Mouse (Mus musculus) forebrain, embryonic 11.5 days (tissue): ENCODE data around the gene Hnrnph3. TPM values are rescaled to one million over a fixed set of nuclear protein-coding genes. Genes with fewer than 3 reads are reported as not detected.
A peak's percentile ranks its signal among the peaks of the same experiment; 100 is the strongest.

Experiments
- ATAC-seq: fragments of 200-750 bp; cut with Nextera tagmentation; replicated peaks from 2 replicates; pipeline ENCODE4 v1.8.0; 2017; ENCODE audit warnings: moderate TSS enrichment; ENCODE audit not compliant: low FRiP score
- DNase-seq: peaks from one replicate; pipeline ENCODE4 v3.0.0-alpha.2; 2017; ENCODE audit warnings: low spot score
- H3K27ac ChIP-seq: fragments of 300-500 bp; sonication (generic); 2 replicates; pipeline ENCODE4 v1.5.1; 2014; ENCODE audit warnings: low read depth, low read length
- H3K27me3 ChIP-seq: fragments of 300-500 bp; sonication (generic); 2 replicates; pipeline ENCODE4 v1.6.1; 2014; ENCODE audit warnings: mild to moderate bottlenecking, low read length, mixed read lengths; ENCODE audit not compliant: control insufficient read depth, insufficient read depth
- H3K36me3 ChIP-seq: fragments of 300-500 bp; sonication (generic); 2 replicates; pipeline ENCODE4 v1.6.1; 2014; ENCODE audit warnings: mild to moderate bottlenecking, low read length, moderate library complexity, mixed read lengths; ENCODE audit not compliant: control insufficient read depth, insufficient read depth
- H3K4me1 ChIP-seq: fragments of 300-500 bp; sonication (generic); replicated peaks from 2 replicates; pipeline ENCODE4 v1.6.1; 2014; ENCODE audit warnings: low read length, mixed read lengths; ENCODE audit not compliant: control insufficient read depth, insufficient read depth
- H3K4me2 ChIP-seq: fragments of 300-500 bp; sonication (generic); 2 replicates; pipeline ENCODE4 v1.6.1; 2014; ENCODE audit warnings: low read depth, mild to moderate bottlenecking, low read length, moderate library complexity, mixed read lengths; ENCODE audit not compliant: severe bottlenecking
- H3K4me3 ChIP-seq: fragments of 300-500 bp; sonication (generic); 2 replicates; pipeline ENCODE4 v1.5.1; 2014; ENCODE audit warnings: low read depth, low read length
- H3K9ac ChIP-seq: fragments of 300-500 bp; sonication (generic); 2 replicates; pipeline ENCODE4 v1.6.1; 2014; ENCODE audit warnings: low read length
- H3K9me3 ChIP-seq: fragments of 300-500 bp; sonication (generic); 2 replicates; pipeline ENCODE4 v1.6.1; 2016; ENCODE audit warnings: low read length, mixed read lengths; ENCODE audit not compliant: control insufficient read depth
- WGBS: fragments of 180-500 bp; shearing (Covaris S2); extraction: QIAGEN DNeasy Blood & Tissue Kit; methylation state at CpG from one replicate; pipeline ENCODE4 v1.1.7; 2014; 5-methylcytosine and 5-hydroxymethylcytosine counted together
- polyA plus RNA-seq: library from polyadenylated mRNA; unstranded; fragments of >200 nt; fragmentation: Nextera tagmentation; extraction: Ambion mirVana; gene quantifications from 2 replicates; pipeline ENCODE4 v1.2.1, GENCODE M21; 2014

Gene Hnrnph3
- polyA plus RNA-seq, 1 experiment from 2014 or later = 161 TPM

DNA sequence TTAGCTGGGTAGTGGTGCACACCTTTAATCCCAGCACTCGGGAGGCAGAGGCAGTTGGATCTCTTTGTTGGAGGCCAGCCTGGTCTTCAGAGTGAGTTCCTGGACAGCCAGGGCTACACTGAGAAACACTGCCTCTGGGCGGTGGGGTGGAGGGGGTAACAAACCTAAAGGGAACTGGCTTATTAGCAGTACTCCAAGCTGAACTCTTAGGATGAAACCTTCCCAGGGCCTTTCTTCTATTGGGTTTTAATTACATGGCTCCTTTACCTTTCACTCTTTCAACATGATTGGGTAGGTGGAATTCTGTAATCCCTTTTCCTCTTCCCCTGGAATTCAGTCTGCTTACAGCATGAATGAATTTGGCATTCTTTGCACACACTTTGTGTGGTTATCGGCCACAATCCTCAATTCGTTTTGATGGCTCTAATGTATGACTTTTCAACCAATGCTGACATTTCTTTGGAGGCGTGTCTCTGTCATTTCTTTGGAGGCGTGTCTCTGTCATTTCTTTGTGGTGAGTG lies 1.5 kb upstream of the Hnrnph3 start:
- ATAC-seq = 0 out of 2 replicates have a peak, but pooled peaks have one; percentile 4
- H3K27me3 ChIP-seq = no peaks in the 10 kb centered on the region
- H3K4me3 ChIP-seq = peak overlapping the region; percentile 63; the same call in 1 of the 2 replicates
- peaks cover 11% of the 10 kb centered on the region for H3K4me1 ChIP-seq
- DNase-seq = peak; percentile 81
- 10% methylated on average over 6 of the region's 6 CpGs for WGBS
- no peaks in the 10 kb centered on the region for H3K36me3 ChIP-seq
- H3K4me2 ChIP-seq = peak overlapping the region; percentile 88
- H3K9me3 ChIP-seq = no peaks in the 10 kb centered on the region
- peak overlapping the region; percentile 100 for H3K27ac ChIP-seq
- peak overlapping the region; percentile 89 for H3K9ac ChIP-seq

DNA sequence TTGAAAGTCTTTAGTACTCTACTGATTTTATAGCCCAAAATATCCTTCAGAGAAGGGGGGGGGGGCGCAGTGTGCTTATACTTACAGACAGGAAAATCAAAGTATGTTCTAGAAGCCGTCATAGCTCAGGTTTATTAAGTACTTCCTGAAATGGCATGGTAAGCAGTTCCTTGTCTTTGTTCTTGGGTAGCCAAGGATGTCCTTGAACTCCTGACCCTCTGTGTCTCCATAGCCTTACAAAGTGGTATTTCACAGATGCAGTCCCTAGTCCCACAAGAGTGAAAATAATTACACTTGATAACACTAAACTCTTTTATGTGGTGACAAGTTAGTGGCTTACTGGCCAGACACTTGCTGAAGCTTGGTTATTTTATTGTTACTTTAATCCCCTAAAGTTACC lies 999 bp upstream of the Hnrnph3 start:
- Histone ChIP-seq H3K9ac (peak overlapping the region; percentile 89), H3K4me2 (peak overlapping the region; percentile 88), H3K27me3 (no peaks in the 10 kb centered on the region), H3K36me3 (no peaks in the 10 kb centered on the region), H3K27ac (peak overlapping the region; percentile 100), H3K9me3 (no peaks in the 10 kb centered on the region), H3K4me3 (peak overlapping the region; percentile 63), H3K4me1 (peaks cover 11% of the 10 kb centered on the region)
- no peak for DNase-seq
- WGBS = 19% methylated on average over 2 of the region's 2 CpGs
- no peak for ATAC-seq

DNA sequence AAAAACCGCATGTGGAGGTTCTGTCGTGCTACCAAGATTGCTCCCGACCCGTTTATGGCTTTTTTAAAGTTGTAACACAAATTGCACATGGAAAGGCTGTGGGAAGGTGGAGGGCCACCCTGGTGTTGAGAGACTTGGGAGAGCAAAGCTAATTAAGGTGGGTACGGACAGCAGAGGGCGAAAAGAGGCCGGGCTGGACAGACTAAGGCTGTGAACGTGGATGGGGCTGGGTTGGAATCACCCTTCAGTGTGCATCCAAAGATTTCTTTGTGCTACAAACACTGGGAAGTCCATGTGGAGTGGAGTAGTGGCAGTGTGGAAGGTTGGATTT lies 528 bp upstream of the Hnrnph3 start:
- no peaks in the 10 kb centered on the region for H3K36me3 ChIP-seq
- H3K4me3 ChIP-seq = peak overlapping the region; percentile 63
- H3K4me2 ChIP-seq = peak overlapping the region; percentile 88
- no peaks in the 10 kb centered on the region for H3K27me3 ChIP-seq
- peak overlapping the region; percentile 89 for H3K9ac ChIP-seq
- peak overlapping the region; percentile 100 for H3K27ac ChIP-seq
- no peaks in the 10 kb centered on the region for H3K9me3 ChIP-seq
- DNase-seq (peak; percentile 78), ATAC-seq (peak; percentile 23)
- H3K4me1 ChIP-seq = peaks cover 11% of the 10 kb centered on the region
- 1% methylated on average over 8 of the region's 8 CpGs for WGBS

DNA sequence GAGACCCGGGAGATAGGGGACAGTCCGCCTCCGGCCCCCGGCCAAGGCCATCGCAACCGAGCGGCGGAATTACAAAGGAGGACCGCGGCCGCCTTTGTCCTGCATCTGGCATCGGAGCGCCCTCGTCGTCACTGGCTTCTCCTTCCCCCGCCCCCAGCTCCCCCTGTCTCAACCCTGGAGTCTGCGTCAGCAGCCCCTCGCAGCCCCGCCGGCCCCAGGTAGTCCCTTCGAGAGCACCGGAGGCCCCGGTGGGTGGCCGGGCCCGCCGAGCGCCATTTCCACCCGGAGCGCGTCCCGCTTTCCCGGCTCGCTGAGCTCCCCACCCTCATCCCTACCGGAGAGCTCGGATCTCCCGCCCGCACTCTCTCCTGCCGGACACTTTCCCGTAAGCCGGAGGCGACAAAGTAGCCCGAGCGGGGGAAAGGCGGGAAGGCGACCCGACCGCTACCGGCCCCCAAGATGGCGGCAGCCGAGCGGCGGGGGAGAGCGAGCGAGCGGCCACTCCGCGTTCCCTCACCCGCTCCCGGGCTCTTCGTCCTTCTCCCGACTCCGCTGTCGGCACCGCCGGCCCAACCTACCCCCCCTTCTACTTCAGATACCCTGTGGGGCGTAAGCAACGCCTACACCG lies 782 bp downstream of the Hnrnph3 start:
- Histone ChIP-seq H3K27me3 (no peaks in the 10 kb centered on the region), H3K36me3 (no peaks in the 10 kb centered on the region), H3K4me2 (peak overlapping the region; percentile 63; the same call in 1 of the 2 replicates), H3K27ac (peak overlapping the region; percentile 100), H3K9ac (peak overlapping the region; percentile 89), H3K4me3 (peak overlapping the region; percentile 63), H3K9me3 (no peaks in the 10 kb centered on the region), H3K4me1 (peaks cover 11% of the 10 kb centered on the region)
- ATAC-seq = peak; percentile 22
- WGBS = under 1% methylated on average over 68 of the region's 68 CpGs
- peak; percentile 88 for DNase-seq

DNA sequence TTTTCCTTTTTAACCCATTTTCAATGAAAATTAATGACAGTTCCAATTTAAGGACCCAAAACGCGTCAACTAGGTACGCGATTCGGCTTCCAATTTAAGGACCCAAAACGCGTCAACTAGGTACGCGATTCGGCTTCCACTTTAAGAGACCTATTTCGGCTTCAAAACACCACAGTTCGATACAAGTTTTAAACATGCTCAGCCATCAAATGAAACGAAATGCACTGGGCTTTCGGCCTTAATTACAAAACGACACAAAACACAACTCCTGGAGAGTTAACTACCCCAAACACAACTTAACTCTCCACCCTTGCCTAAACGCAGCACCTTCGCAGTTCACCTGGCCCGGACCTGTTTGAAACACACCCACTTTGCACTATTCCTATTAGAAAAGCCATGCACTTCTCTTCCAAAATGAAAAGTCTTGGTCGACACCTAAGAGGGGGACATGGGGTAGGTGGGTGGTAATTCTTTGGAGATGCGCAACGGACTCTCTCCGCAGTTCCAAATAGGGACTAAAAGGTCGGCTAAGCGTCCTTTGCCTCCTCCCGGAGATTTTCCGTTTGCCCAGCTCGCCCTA lies 1.4 kb downstream of the Hnrnph3 start:
- peak overlapping the region; percentile 89 for H3K9ac ChIP-seq
- peaks cover 11% of the 10 kb centered on the region for H3K4me1 ChIP-seq
- peaks cover 3% of the 10 kb centered on the region; the same call in 1 of the 2 replicates for H3K36me3 ChIP-seq
- peak overlapping the region; percentile 63 for H3K4me3 ChIP-seq
- H3K9me3 ChIP-seq = no peaks in the 10 kb centered on the region
- H3K4me2 ChIP-seq = peak overlapping the region; percentile 63
- no peak for ATAC-seq
- DNase-seq = no peak
- H3K27ac ChIP-seq = peak overlapping the region; percentile 100
- WGBS = under 1% methylated on average over 27 of the region's 27 CpGs
- no peaks in the 10 kb centered on the region for H3K27me3 ChIP-seq

DNA sequence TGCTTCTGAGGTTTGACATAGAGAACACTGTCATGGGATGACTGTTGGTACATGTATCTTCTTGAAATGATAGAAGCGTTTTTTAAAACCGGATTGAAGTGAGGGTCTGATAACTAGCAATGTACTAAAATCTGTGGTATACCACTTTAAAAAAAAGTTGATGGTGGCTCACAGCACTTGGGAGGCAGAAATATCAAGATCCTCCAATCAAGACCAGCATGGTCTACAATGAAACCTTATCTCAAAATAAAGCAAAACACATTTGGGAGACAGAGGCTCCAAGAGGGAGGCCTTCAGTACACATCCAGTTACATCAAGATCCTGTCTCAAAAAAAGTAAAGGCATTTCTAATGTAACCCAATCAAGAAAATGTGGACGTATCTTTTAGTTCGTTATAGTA lies 2.3 kb downstream of the Hnrnph3 start:
- no peak for DNase-seq
- Histone ChIP-seq H3K4me1 (peaks cover 7% of the 10 kb centered on the region), H3K36me3 (peaks cover 5% of the 10 kb centered on the region; the same call in 1 of the 2 replicates), H3K4me2 (peak overlapping the region; percentile 63), H3K4me3 (peak overlapping the region; percentile 63), H3K27ac (no peak overlapping the region), H3K27me3 (no peaks in the 10 kb centered on the region), H3K9ac (peak overlapping the region; percentile 89), H3K9me3 (no peaks in the 10 kb centered on the region)
- no peak for ATAC-seq
- WGBS = 47% methylated on average over 4 of the region's 4 CpGs

DNA sequence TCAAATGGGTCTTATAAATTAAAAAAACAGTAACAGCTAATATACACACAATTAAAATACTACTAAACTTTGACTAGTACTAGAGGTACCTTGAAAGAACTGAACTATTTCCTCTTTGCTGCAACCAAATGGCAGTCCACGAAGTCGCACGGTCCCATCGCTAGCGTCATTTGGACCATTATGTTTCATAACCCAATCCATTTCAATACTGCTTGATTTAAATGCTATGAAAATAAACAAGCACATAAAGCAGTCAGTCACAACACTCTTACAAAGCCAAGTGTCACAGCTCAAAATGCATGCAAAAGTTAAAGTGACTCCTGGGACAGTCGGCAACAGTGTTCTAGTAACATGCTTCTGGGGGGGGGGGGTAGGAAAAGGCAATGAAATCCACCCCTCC lies 4.7 kb downstream of the Hnrnph3 start:
- no peak overlapping the region for H3K27ac ChIP-seq
- DNase-seq (no peak), ATAC-seq (no peak)
- H3K27me3 ChIP-seq = no peaks in the 10 kb centered on the region
- H3K4me2 ChIP-seq = no peak overlapping the region
- H3K4me1 ChIP-seq = no peaks in the 10 kb centered on the region
- no peak overlapping the region for H3K9ac ChIP-seq
- no peaks in the 10 kb centered on the region for H3K9me3 ChIP-seq
- WGBS = 88% methylated on average over 6 of the region's 6 CpGs
- H3K4me3 ChIP-seq = no peak overlapping the region
- H3K36me3 ChIP-seq = peaks cover 14% of the 10 kb centered on the region; the same call in 1 of the 2 replicates

DNA sequence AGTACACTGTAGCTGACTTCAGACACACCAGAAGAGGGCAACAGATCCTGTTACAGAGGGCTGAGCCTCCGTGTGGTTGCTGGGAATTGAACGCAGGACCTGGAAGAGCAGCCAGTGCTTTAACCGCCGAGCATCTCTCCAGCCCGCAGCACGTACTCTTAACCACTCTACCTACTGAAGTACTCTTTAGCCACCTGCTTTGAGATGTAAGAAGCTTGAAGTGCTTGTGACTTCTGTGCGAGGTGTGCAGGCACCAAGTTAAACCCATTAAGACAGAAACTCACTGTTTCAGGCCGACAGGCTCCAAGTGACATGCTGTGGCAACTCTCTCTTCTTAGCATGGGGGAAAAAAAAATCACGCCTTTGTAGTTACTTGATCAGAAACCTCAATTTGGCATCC lies 9.8 kb downstream of the Hnrnph3 start:
- DNase-seq = no peak
- no peak overlapping the region for H3K4me3 ChIP-seq
- no peak overlapping the region for H3K9ac ChIP-seq
- peaks cover 22% of the 10 kb centered on the region; the same call in 1 of the 2 replicates for H3K36me3 ChIP-seq
- H3K9me3 ChIP-seq = no peaks in the 10 kb centered on the region
- H3K27me3 ChIP-seq = no peaks in the 10 kb centered on the region
- ATAC-seq = no peak
- no peak overlapping the region for H3K4me2 ChIP-seq
- H3K4me1 ChIP-seq = no peaks in the 10 kb centered on the region
- H3K27ac ChIP-seq = no peak overlapping the region
- WGBS = 87% methylated on average over 9 of the region's 9 CpGs
